Mouse (Mus musculus): ENCODE results near the gene Cd300a. TPM values are rescaled to one million over a fixed set of nuclear protein-coding genes. Genes with fewer than 3 reads are reported as not detected.
A peak's percentile ranks its signal among the peaks of the same experiment; 100 is the strongest.

Cd300a gene
- polyA plus RNA-seq, 1 experiment = 2.3 TPM

GRCm38 (mm10) chr11:114875301-114875801, 14.5 kb upstream of the Cd300a start:
- peak; percentile 88 for TF ChIP-seq EP300 (IDR thresholded peaks at IDR 0.05; ENCODE audit: insufficient read depth, low read depth, low read length)
- no peak for TF ChIP-seq POLR2A (IDR thresholded peaks at IDR 0.05; ENCODE audit: insufficient read depth, low read length)
- no peak overlapping the region for H3K9ac ChIP-seq (ENCODE audit: low read depth, poor library complexity, severe bottlenecking)
- H3K36me3 ChIP-seq (ENCODE audit: control insufficient read depth, insufficient read depth, low read length, poor library complexity, severe bottlenecking) = no peaks in the 10 kb centered on the region
- H3K9me3 ChIP-seq (replicated peaks; ENCODE audit: control insufficient read depth, insufficient read depth, low read length, poor library complexity, severe bottlenecking) = no peaks in the 10 kb centered on the region
- H3K27ac ChIP-seq (ENCODE audit: insufficient read depth, low read length) = no peak overlapping the region; the same call in 1 of the 2 replicates
- H3K27me3 ChIP-seq (ENCODE audit: control insufficient read depth, insufficient read depth, low read length, poor library complexity, severe bottlenecking) = no peaks in the 10 kb centered on the region
- peaks cover 25% of the 10 kb centered on the region for H3K4me1 ChIP-seq (ENCODE audit: control insufficient read depth, insufficient read depth, low read length)
- H3K4me3 ChIP-seq (ENCODE audit: low read depth, low read length) = no peak overlapping the region

GRCm38 (mm10) chr11:114876176-114876575, 13.7 kb upstream of the Cd300a start:
- Histone ChIP-seq H3K4me1 (ENCODE audit: control insufficient read depth, insufficient read depth, low read length) (peaks cover 25% of the 10 kb centered on the region), H3K36me3 (ENCODE audit: control insufficient read depth, insufficient read depth, low read length, poor library complexity, severe bottlenecking) (no peaks in the 10 kb centered on the region), H3K27ac (ENCODE audit: insufficient read depth, low read length) (no peak overlapping the region), H3K27me3 (ENCODE audit: control insufficient read depth, insufficient read depth, low read length, poor library complexity, severe bottlenecking) (no peaks in the 10 kb centered on the region), H3K9ac (ENCODE audit: low read depth, poor library complexity, severe bottlenecking) (no peak overlapping the region), H3K9me3 (replicated peaks; ENCODE audit: control insufficient read depth, insufficient read depth, low read length, poor library complexity, severe bottlenecking) (no peaks in the 10 kb centered on the region), H3K4me3 (ENCODE audit: low read depth, low read length) (no peak overlapping the region)
- TF ChIP-seq POLR2A (IDR thresholded peaks at IDR 0.05; ENCODE audit: insufficient read depth, low read length) = no peak
- TF ChIP-seq CTCF (IDR thresholded peaks at IDR 0.05; ENCODE audit: low read depth, low read length) = no peak
- TF ChIP-seq EP300 (IDR thresholded peaks at IDR 0.05; ENCODE audit: insufficient read depth, low read depth, low read length) = peak; percentile 68; the same call in 1 of the 2 replicates

GRCm38 (mm10) chr11:114876621-114877020, 13.2 kb upstream of the Cd300a start:
- Histone ChIP-seq H3K9me3 (replicated peaks; ENCODE audit: control insufficient read depth, insufficient read depth, low read length, poor library complexity, severe bottlenecking) (no peaks in the 10 kb centered on the region), H3K4me1 (ENCODE audit: control insufficient read depth, insufficient read depth, low read length) (peaks cover 25% of the 10 kb centered on the region), H3K9ac (ENCODE audit: low read depth, poor library complexity, severe bottlenecking) (no peak overlapping the region), H3K27ac (ENCODE audit: insufficient read depth, low read length) (no peak overlapping the region), H3K4me3 (ENCODE audit: low read depth, low read length) (no peak overlapping the region), H3K27me3 (ENCODE audit: control insufficient read depth, insufficient read depth, low read length, poor library complexity, severe bottlenecking) (no peaks in the 10 kb centered on the region), H3K36me3 (ENCODE audit: control insufficient read depth, insufficient read depth, low read length, poor library complexity, severe bottlenecking) (no peaks in the 10 kb centered on the region)
- no peak for TF ChIP-seq EP300 (IDR thresholded peaks at IDR 0.05; ENCODE audit: insufficient read depth, low read depth, low read length)
- TF ChIP-seq POLR2A (IDR thresholded peaks at IDR 0.05; ENCODE audit: insufficient read depth, low read length) = no peak
- no peak for TF ChIP-seq CTCF (IDR thresholded peaks at IDR 0.05; ENCODE audit: low read depth, low read length)

DNA sequence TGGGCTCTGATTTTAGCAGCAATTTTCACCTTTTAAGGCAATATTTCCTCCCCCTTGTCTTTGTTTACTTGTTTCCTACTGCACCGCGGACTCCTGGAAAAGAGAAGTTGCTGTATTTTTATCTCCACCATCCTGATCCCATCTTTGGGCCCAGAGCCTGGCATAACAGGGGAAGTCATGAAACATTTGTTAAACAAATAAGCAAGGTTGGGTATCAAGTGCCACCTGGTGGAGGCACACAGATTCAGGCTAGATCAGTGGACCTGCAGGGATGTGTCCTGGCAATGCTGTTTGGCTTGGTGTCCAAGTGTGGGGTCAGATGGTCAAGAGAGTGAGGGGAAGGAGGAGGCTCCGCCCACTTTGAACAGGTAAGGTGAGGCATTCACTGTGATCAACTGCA, 12.7 kb upstream of the Cd300a start:
- TF ChIP-seq POLR2A (IDR thresholded peaks at IDR 0.05; ENCODE audit: insufficient read depth, low read length) = no peak
- peak; percentile 41 for TF ChIP-seq CTCF (IDR thresholded peaks at IDR 0.05; ENCODE audit: low read depth, low read length)
- no peaks in the 10 kb centered on the region for H3K36me3 ChIP-seq (ENCODE audit: control insufficient read depth, insufficient read depth, low read length, poor library complexity, severe bottlenecking)
- no peaks in the 10 kb centered on the region for H3K9me3 ChIP-seq (replicated peaks; ENCODE audit: control insufficient read depth, insufficient read depth, low read length, poor library complexity, severe bottlenecking)
- H3K4me1 ChIP-seq (ENCODE audit: control insufficient read depth, insufficient read depth, low read length) = peaks cover 25% of the 10 kb centered on the region
- no peaks in the 10 kb centered on the region for H3K27me3 ChIP-seq (ENCODE audit: control insufficient read depth, insufficient read depth, low read length, poor library complexity, severe bottlenecking)
- no peak overlapping the region for H3K9ac ChIP-seq (ENCODE audit: low read depth, poor library complexity, severe bottlenecking)
- H3K4me3 ChIP-seq (ENCODE audit: low read depth, low read length) = no peak overlapping the region
- no peak overlapping the region for H3K27ac ChIP-seq (ENCODE audit: insufficient read depth, low read length)

GRCm38 (mm10) chr11:114879666-114880065, 10.2 kb upstream of the Cd300a start:
- peaks cover 13% of the 10 kb centered on the region for H3K4me1 ChIP-seq (ENCODE audit: control insufficient read depth, insufficient read depth, low read length)
- H3K27ac ChIP-seq (ENCODE audit: insufficient read depth, low read length) = no peak overlapping the region
- no peaks in the 10 kb centered on the region for H3K27me3 ChIP-seq (ENCODE audit: control insufficient read depth, insufficient read depth, low read length, poor library complexity, severe bottlenecking)
- no peak overlapping the region for H3K9ac ChIP-seq (ENCODE audit: low read depth, poor library complexity, severe bottlenecking)
- H3K4me3 ChIP-seq (ENCODE audit: low read depth, low read length) = no peak overlapping the region
- no peaks in the 10 kb centered on the region for H3K9me3 ChIP-seq (replicated peaks; ENCODE audit: control insufficient read depth, insufficient read depth, low read length, poor library complexity, severe bottlenecking)
- TF ChIP-seq EP300 (IDR thresholded peaks at IDR 0.05; ENCODE audit: insufficient read depth, low read depth, low read length) = no peak
- TF ChIP-seq POLR2A (IDR thresholded peaks at IDR 0.05; ENCODE audit: insufficient read depth, low read length) = no peak
- no peak for TF ChIP-seq CTCF (IDR thresholded peaks at IDR 0.05; ENCODE audit: low read depth, low read length)
- no peaks in the 10 kb centered on the region for H3K36me3 ChIP-seq (ENCODE audit: control insufficient read depth, insufficient read depth, low read length, poor library complexity, severe bottlenecking)

GRCm38 (mm10) chr11:114880185-114880584, 9.7 kb upstream of the Cd300a start:
- no peak overlapping the region for H3K4me3 ChIP-seq (ENCODE audit: low read depth, low read length)
- TF ChIP-seq POLR2A (IDR thresholded peaks at IDR 0.05; ENCODE audit: insufficient read depth, low read length) = no peak
- no peak for TF ChIP-seq EP300 (IDR thresholded peaks at IDR 0.05; ENCODE audit: insufficient read depth, low read depth, low read length)
- no peak for TF ChIP-seq CTCF (IDR thresholded peaks at IDR 0.05; ENCODE audit: low read depth, low read length)
- H3K9me3 ChIP-seq (replicated peaks; ENCODE audit: control insufficient read depth, insufficient read depth, low read length, poor library complexity, severe bottlenecking) = no peaks in the 10 kb centered on the region
- no peaks in the 10 kb centered on the region for H3K27me3 ChIP-seq (ENCODE audit: control insufficient read depth, insufficient read depth, low read length, poor library complexity, severe bottlenecking)
- no peak overlapping the region for H3K9ac ChIP-seq (ENCODE audit: low read depth, poor library complexity, severe bottlenecking)
- H3K36me3 ChIP-seq (ENCODE audit: control insufficient read depth, insufficient read depth, low read length, poor library complexity, severe bottlenecking) = no peaks in the 10 kb centered on the region
- H3K27ac ChIP-seq (ENCODE audit: insufficient read depth, low read length) = no peak overlapping the region
- H3K4me1 ChIP-seq (ENCODE audit: control insufficient read depth, insufficient read depth, low read length) = peaks cover 9% of the 10 kb centered on the region
